Mouse (Mus musculus) embryonic facial prominence, embryonic 13.5 days (tissue): Measurements from ENCODE around the gene Tle1. TPM values are rescaled to one million over a fixed set of nuclear protein-coding genes. Genes with fewer than 3 reads are reported as not detected.

Source experiments
- ATAC-seq: fragments of 200-750 bp; cut with Nextera tagmentation; 2 replicates; pipeline ENCODE4 v1.8.0; 2017; ENCODE audit warnings: low read depth; ENCODE audit not compliant: insufficient number of reproducible peaks, insufficient read depth, low FRiP score, low TSS enrichment
- H3K27ac ChIP-seq: fragments of 300-500 bp; sonication (generic); 2 replicates; pipeline ENCODE4 v1.5.1; 2015; ENCODE audit warnings: moderate library complexity, mild to moderate bottlenecking, inconsistent platforms
- H3K27me3 ChIP-seq: fragments of 300-500 bp; sonication (generic); 2 replicates; pipeline ENCODE4 v1.6.1; 2015; ENCODE audit warnings: mild to moderate bottlenecking, inconsistent platforms
- H3K36me3 ChIP-seq: fragments of 300-500 bp; sonication (generic); 2 replicates; pipeline ENCODE4 v1.6.1; 2015; ENCODE audit warnings: mild to moderate bottlenecking, inconsistent platforms
- H3K4me1 ChIP-seq: fragments of 300-500 bp; sonication (generic); 2 replicates; pipeline ENCODE4 v1.6.1; 2015; ENCODE audit warnings: inconsistent platforms
- H3K4me2 ChIP-seq: fragments of 300-500 bp; sonication (generic); 2 replicates; pipeline ENCODE4 v1.6.1; 2015; ENCODE audit warnings: moderate library complexity, mild to moderate bottlenecking, inconsistent platforms
- H3K4me3 ChIP-seq: fragments of 300-500 bp; sonication (generic); 2 replicates; pipeline ENCODE4 v1.5.1; 2015; ENCODE audit warnings: mild to moderate bottlenecking, inconsistent platforms
- H3K9ac ChIP-seq: fragments of 300-500 bp; sonication (generic); 2 replicates; pipeline ENCODE4 v1.6.1; 2015; ENCODE audit warnings: mild to moderate bottlenecking, inconsistent platforms
- H3K9me3 ChIP-seq: fragments of 300-500 bp; sonication (generic); 2 replicates; pipeline ENCODE4 v1.6.1; 2016; ENCODE audit warnings: inconsistent platforms
- WGBS: fragments of 180-500 bp; shearing (Covaris S2); methylation state at CpG from one replicate; pipeline ENCODE4 v1.1.7; 2015; ENCODE audit warnings: mixed read lengths; 5-methylcytosine and 5-hydroxymethylcytosine counted together
- polyA plus RNA-seq: library from polyadenylated mRNA; unstranded; fragments of >200 nt; fragmentation: Nextera tagmentation; extraction: Ambion mirVana; gene quantifications from 2 replicates; pipeline ENCODE4 v1.2.1, GENCODE M21; 2015

Gene Tle1
- 32.6 and 36.7 TPM in 2 replicates for polyA plus RNA-seq

- ATAC-seq, result peak; percentile 98
- Histone ChIP-seq H3K36me3 (no peaks in the 10 kb centered on the region), H3K27me3 (peaks cover 6% of the 10 kb centered on the region; the same call in 1 of the 2 replicates), H3K4me2 (peak within 1 kb of the TSS; percentile 65), H3K9ac (peak within 1 kb of the TSS; percentile 91), H3K9me3 (no peaks in the 10 kb centered on the region), H3K4me3 (peak within 1 kb of the TSS; percentile 86), H3K27ac (peak within 1 kb of the TSS; percentile 97), H3K4me1 (peaks cover 33% of the 10 kb centered on the region)
- under 1% methylated on average over 100 of the region's 107 CpGs for WGBS
These were observed at the start of gene Tle1 for GRCm38 (mm10) chr4:72200559-72201409. Gene Tle1 (minus strand): TSS chr4:72200919.

- Histone ChIP-seq H3K4me1 (no peaks in the 10 kb centered on the region), H3K27ac (no peak overlapping the region), H3K36me3 (no peaks in the 10 kb centered on the region), H3K27me3 (no peaks in the 10 kb centered on the region), H3K9me3 (no peaks in the 10 kb centered on the region), H3K4me3 (no peak overlapping the region), H3K9ac (no peak overlapping the region), H3K4me2 (no peak overlapping the region)
- 44% methylated on average over 4 of the region's 4 CpGs for WGBS
- no peak for ATAC-seq
These were observed 33.0 kb upstream of the Tle1 start for GRCm38 (mm10) chr4:72233584-72234219.

- ATAC-seq, result no peak
- no peak overlapping the region for H3K9ac ChIP-seq
- no peaks in the 10 kb centered on the region for H3K36me3 ChIP-seq
- H3K4me1 ChIP-seq, result no peaks in the 10 kb centered on the region
- WGBS, result 69% methylated on average over 3 of the region's 3 CpGs
- H3K9me3 ChIP-seq, result no peaks in the 10 kb centered on the region
- H3K4me2 ChIP-seq, result no peak overlapping the region
- no peak overlapping the region for H3K4me3 ChIP-seq
- H3K27me3 ChIP-seq, result no peaks in the 10 kb centered on the region
- H3K27ac ChIP-seq, result no peak overlapping the region
These were observed 31.5 kb upstream of the Tle1 start for GRCm38 (mm10) chr4:72232206-72232605.

GRCm38 (mm10) chr4:72230832-72231231 lies 30.1 kb upstream of the Tle1 start:
- Histone ChIP-seq H3K36me3 (no peaks in the 10 kb centered on the region), H3K4me3 (no peak overlapping the region), H3K9ac (no peak overlapping the region), H3K4me2 (no peak overlapping the region), H3K9me3 (no peaks in the 10 kb centered on the region), H3K4me1 (no peaks in the 10 kb centered on the region), H3K27me3 (no peaks in the 10 kb centered on the region), H3K27ac (no peak overlapping the region)
- ATAC-seq, result no peak

- Histone ChIP-seq H3K4me3 (no peak overlapping the region), H3K27me3 (no peaks in the 10 kb centered on the region), H3K9me3 (no peaks in the 10 kb centered on the region), H3K4me2 (no peak overlapping the region), H3K36me3 (no peaks in the 10 kb centered on the region), H3K9ac (no peak overlapping the region), H3K4me1 (no peaks in the 10 kb centered on the region), H3K27ac (no peak overlapping the region)
- 83% methylated on average over 3 of the region's 3 CpGs for WGBS
- ATAC-seq, result no peak
These were observed 20.9 kb upstream of the Tle1 start for GRCm38 (mm10) chr4:72221629-72222028.

- no peak for ATAC-seq
- Histone ChIP-seq H3K9me3 (no peaks in the 10 kb centered on the region), H3K4me3 (peak overlapping the region; percentile 86), H3K9ac (no peak overlapping the region), H3K27me3 (peaks cover 11% of the 10 kb centered on the region), H3K27ac (0 out of 2 replicates have a peak overlapping the region, but pooled peaks have one; percentile 7), H3K4me2 (peak overlapping the region; percentile 65), H3K36me3 (no peaks in the 10 kb centered on the region), H3K4me1 (peaks cover 15% of the 10 kb centered on the region)
- 9% methylated on average over 6 of the region's 6 CpGs for WGBS
These were observed 3.8 kb upstream of the Tle1 start for GRCm38 (mm10) chr4:72204420-72205045.

GRCm38 (mm10) chr4:72201521-72201991 lies 837 bp upstream of the Tle1 start:
- no peaks in the 10 kb centered on the region for H3K9me3 ChIP-seq
- peaks cover 7% of the 10 kb centered on the region for H3K27me3 ChIP-seq
- WGBS, result under 1% methylated on average over 24 of the region's 24 CpGs
- H3K27ac ChIP-seq, result peak overlapping the region; percentile 90
- H3K36me3 ChIP-seq, result no peaks in the 10 kb centered on the region
- peak overlapping the region; percentile 65 for H3K4me2 ChIP-seq
- H3K4me1 ChIP-seq, result peaks cover 29% of the 10 kb centered on the region
- H3K9ac ChIP-seq, result peak overlapping the region; percentile 68
- ATAC-seq, result 0 out of 2 replicates have a peak, but pooled peaks have one; percentile 0
- H3K4me3 ChIP-seq, result peak overlapping the region; percentile 86

- peak overlapping the region; percentile 65 for H3K4me2 ChIP-seq
- peak overlapping the region; percentile 91 for H3K9ac ChIP-seq
- 1% methylated on average over 96 of the region's 103 CpGs for WGBS
- no peaks in the 10 kb centered on the region for H3K27me3 ChIP-seq
- H3K36me3 ChIP-seq, result no peaks in the 10 kb centered on the region
- peak overlapping the region; percentile 97 for H3K27ac ChIP-seq
- peak overlapping the region; percentile 86 for H3K4me3 ChIP-seq
- H3K4me1 ChIP-seq, result peaks cover 37% of the 10 kb centered on the region
- no peaks in the 10 kb centered on the region for H3K9me3 ChIP-seq
- ATAC-seq, result no peak
These were observed 854 bp downstream of the Tle1 start for GRCm38 (mm10) chr4:72199571-72200558.

- peak overlapping the region; percentile 86 for H3K4me3 ChIP-seq
- under 1% methylated on average over 22 of the region's 22 CpGs for WGBS
- H3K9me3 ChIP-seq, result no peaks in the 10 kb centered on the region
These were observed 1.8 kb downstream of the Tle1 start for GRCm38 (mm10) chr4:72198877-72199411.

GRCm38 (mm10) chr4:72197888-72198605 lies 2.7 kb downstream of the Tle1 start:
- no peak for ATAC-seq
- peak overlapping the region; percentile 86 for H3K4me3 ChIP-seq
- peak overlapping the region; percentile 65 for H3K4me2 ChIP-seq
- H3K9ac ChIP-seq, result peak overlapping the region; percentile 91
- H3K27ac ChIP-seq, result 0 out of 2 replicates have a peak overlapping the region, but pooled peaks have one; percentile 4
- peaks cover 42% of the 10 kb centered on the region for H3K4me1 ChIP-seq
- peaks cover 6% of the 10 kb centered on the region; the same call in 1 of the 2 replicates for H3K27me3 ChIP-seq
- H3K9me3 ChIP-seq, result no peaks in the 10 kb centered on the region
- 14% methylated on average over 7 of the region's 7 CpGs for WGBS
- peaks cover 7% of the 10 kb centered on the region; the same call in 1 of the 2 replicates for H3K36me3 ChIP-seq

More at GRCm38 (mm10) chr4:72198877-72199411, 1.8 kb downstream of the Tle1 start:
- Histone ChIP-seq H3K27ac (peak overlapping the region; percentile 97; the same call in 1 of the 2 replicates), H3K27me3 (peaks cover 6% of the 10 kb centered on the region; the same call in 1 of the 2 replicates), H3K36me3 (0 out of 2 replicates have a peak, but pooled peaks cover 6% of the 10 kb centered on the region), H3K4me1 (peaks cover 39% of the 10 kb centered on the region), H3K9ac (peak overlapping the region; percentile 91), H3K4me2 (peak overlapping the region; percentile 65)
- no peak for ATAC-seq
